Mouse (Mus musculus): ENCODE measurements at regions not wholly inside any gene's neighbourhood (a gene's known extent, or its start where the extent isn't known, plus 50 kb on each side); places are given as distances from the start of the nearest gene placed in this dataset.

- Histone ChIP-seq H3K36me3 (ENCODE audit: control insufficient read depth, insufficient read depth, low read length) (no peaks in the 10 kb centered on the region), H3K4me3 (ENCODE audit: low read depth, low read length) (no peak overlapping the region), H3K27me3 (ENCODE audit: control insufficient read depth, insufficient read depth, low read length) (no peaks in the 10 kb centered on the region), H3K4me2 (ENCODE audit: low read depth, low read length, severe bottlenecking) (peak overlapping the region; percentile 37; the same call in 1 of the 2 replicates), H3K4me1 (replicated peaks; ENCODE audit: control insufficient read depth, insufficient read depth, low read length) (no peaks in the 10 kb centered on the region), H3K9me3 (ENCODE audit: control insufficient read depth, low read length) (no peaks in the 10 kb centered on the region), H3K27ac (ENCODE audit: low read depth, low read length) (no peak overlapping the region), H3K9ac (ENCODE audit: low read length) (no peak overlapping the region)
- DNase-seq (ENCODE audit: low spot score) (no peak), ATAC-seq (replicated peaks; ENCODE audit: low FRiP score) (0 out of 2 replicates have a peak, but pooled peaks have one; percentile 5)
- WGBS, result 2% methylated on average over 9 of the region's 9 CpGs
These were observed 88.6 kb upstream of the Qrfpr start for GRCm38 (mm10) chr3:36310642-36311267.

- H3K4me1 ChIP-seq (replicated peaks; ENCODE audit: control insufficient read depth, insufficient read depth, low read length), result no peaks in the 10 kb centered on the region
- 84% methylated on average over 3 of the region's 3 CpGs for WGBS
- no peak overlapping the region for H3K9ac ChIP-seq (ENCODE audit: low read length)
- no peak overlapping the region for H3K27ac ChIP-seq (ENCODE audit: low read depth, low read length)
- DNase-seq (ENCODE audit: low spot score) (no peak), ATAC-seq (replicated peaks; ENCODE audit: low FRiP score) (no peak)
- no peak overlapping the region for H3K4me2 ChIP-seq (ENCODE audit: low read depth, low read length, severe bottlenecking)
- H3K4me3 ChIP-seq (ENCODE audit: low read depth, low read length), result no peak overlapping the region
- no peaks in the 10 kb centered on the region for H3K36me3 ChIP-seq (ENCODE audit: control insufficient read depth, insufficient read depth, low read length)
- H3K9me3 ChIP-seq (ENCODE audit: control insufficient read depth, low read length), result no peaks in the 10 kb centered on the region
- H3K27me3 ChIP-seq (ENCODE audit: control insufficient read depth, insufficient read depth, low read length), result no peaks in the 10 kb centered on the region
These were observed 74.7 kb upstream of the Qrfpr start for GRCm38 (mm10) chr3:36296792-36297191.

DNA sequence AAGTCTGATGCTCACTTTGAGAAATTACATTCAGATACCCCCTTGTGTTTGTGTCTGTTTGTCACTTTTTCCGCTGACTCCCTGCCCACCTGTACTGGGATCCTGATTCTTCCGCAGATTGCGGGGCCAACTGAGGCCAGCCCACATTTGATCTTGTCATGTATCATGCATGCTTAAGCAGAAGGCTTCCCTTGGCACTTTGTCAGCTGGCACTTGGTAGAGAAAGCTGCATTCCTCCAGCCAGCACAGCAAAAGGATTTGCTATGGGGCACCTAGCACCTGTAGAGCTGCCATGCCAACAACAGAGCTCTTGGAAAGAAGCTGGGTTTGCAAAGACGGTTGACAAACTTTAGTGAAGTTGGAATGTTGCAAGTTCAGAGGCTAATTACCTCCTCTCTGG lies 69.9 kb upstream of the Qrfpr start:
- no peak overlapping the region for H3K27ac ChIP-seq (ENCODE audit: low read depth, low read length)
- DNase-seq (ENCODE audit: low spot score) (no peak), ATAC-seq (replicated peaks; ENCODE audit: low FRiP score) (no peak)
- no peak overlapping the region for H3K4me2 ChIP-seq (ENCODE audit: low read depth, low read length, severe bottlenecking)
- H3K4me3 ChIP-seq (ENCODE audit: low read depth, low read length), result no peak overlapping the region
- no peaks in the 10 kb centered on the region for H3K9me3 ChIP-seq (ENCODE audit: control insufficient read depth, low read length)
- H3K9ac ChIP-seq (ENCODE audit: low read length), result no peak overlapping the region
- H3K27me3 ChIP-seq (ENCODE audit: control insufficient read depth, insufficient read depth, low read length), result no peaks in the 10 kb centered on the region
- no peaks in the 10 kb centered on the region for H3K4me1 ChIP-seq (replicated peaks; ENCODE audit: control insufficient read depth, insufficient read depth, low read length)
- 93% methylated on average over 4 of the region's 4 CpGs for WGBS
- no peaks in the 10 kb centered on the region for H3K36me3 ChIP-seq (ENCODE audit: control insufficient read depth, insufficient read depth, low read length)

GRCm38 (mm10) chr3:36284066-36284465 lies 62.0 kb upstream of the Qrfpr start:
- 82% methylated on average over 5 of the region's 5 CpGs for WGBS
- no peaks in the 10 kb centered on the region for H3K27me3 ChIP-seq (ENCODE audit: control insufficient read depth, insufficient read depth, low read length)
- DNase-seq (ENCODE audit: low spot score) (no peak), ATAC-seq (replicated peaks; ENCODE audit: low FRiP score) (no peak)
- no peak overlapping the region for H3K4me3 ChIP-seq (ENCODE audit: low read depth, low read length)
- no peaks in the 10 kb centered on the region; the same call in 1 of the 2 replicates for H3K9me3 ChIP-seq (ENCODE audit: control insufficient read depth, low read length)
- H3K36me3 ChIP-seq (ENCODE audit: control insufficient read depth, insufficient read depth, low read length), result no peaks in the 10 kb centered on the region
- no peak overlapping the region for H3K4me2 ChIP-seq (ENCODE audit: low read depth, low read length, severe bottlenecking)
- H3K9ac ChIP-seq (ENCODE audit: low read length), result no peak overlapping the region
- no peak overlapping the region for H3K27ac ChIP-seq (ENCODE audit: low read depth, low read length)
- no peaks in the 10 kb centered on the region for H3K4me1 ChIP-seq (replicated peaks; ENCODE audit: control insufficient read depth, insufficient read depth, low read length)

DNA sequence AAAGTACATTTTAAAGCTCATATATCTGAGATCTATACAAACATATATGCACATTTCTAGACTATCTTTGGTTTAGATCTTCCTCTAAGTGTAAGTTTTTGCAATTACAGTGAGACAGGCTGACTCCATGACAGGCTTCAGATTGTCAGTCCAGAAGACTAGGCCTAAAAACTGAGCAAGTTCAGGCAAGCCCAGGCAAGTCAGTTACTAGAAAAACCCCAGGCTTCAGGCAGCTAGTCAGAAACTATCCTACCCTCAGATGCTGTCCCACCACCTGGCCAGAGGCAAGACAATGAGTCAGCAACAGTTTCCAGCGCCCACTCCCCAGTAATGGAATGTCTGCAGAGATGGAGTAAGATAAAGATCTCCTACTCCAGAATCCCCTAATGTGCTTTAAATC lies 53.4 kb upstream of the Qrfpr start:
- H3K27me3 ChIP-seq (ENCODE audit: control insufficient read depth, insufficient read depth, low read length), result no peaks in the 10 kb centered on the region
- no peaks in the 10 kb centered on the region for H3K9me3 ChIP-seq (ENCODE audit: control insufficient read depth, low read length)
- no peak overlapping the region for H3K4me2 ChIP-seq (ENCODE audit: low read depth, low read length, severe bottlenecking)
- no peak overlapping the region for H3K4me3 ChIP-seq (ENCODE audit: low read depth, low read length)
- no peaks in the 10 kb centered on the region for H3K36me3 ChIP-seq (ENCODE audit: control insufficient read depth, insufficient read depth, low read length)
- no peaks in the 10 kb centered on the region for H3K4me1 ChIP-seq (replicated peaks; ENCODE audit: control insufficient read depth, insufficient read depth, low read length)
- ATAC-seq (replicated peaks; ENCODE audit: low FRiP score) (no peak), DNase-seq (ENCODE audit: low spot score) (no peak)
- H3K9ac ChIP-seq (ENCODE audit: low read length), result no peak overlapping the region
- no peak overlapping the region for H3K27ac ChIP-seq (ENCODE audit: low read depth, low read length)
- WGBS, result 59% methylated on average over 1 of the region's 1 CpGs
